Mouse (Mus musculus) MEL (cell line): ENCODE results near the gene Acox3.

Experiments used
- CHD1 ChIP-seq: IDR thresholded peaks from 2 replicates; pipeline ENCODE4 v1.6.1; 2012; ENCODE audit warnings: low read depth, mild to moderate bottlenecking, inconsistent platforms, low read length, improper control_type of control experiment
- CTCF ChIP-seq, 3 experiments: IDR thresholded peaks in 2 of 3; conservative IDR thresholded peaks in 1 of 3; 2 replicates each; pipeline ENCODE4 v1.5.1; 2011 to 2012; ENCODE audit warnings: low read length in 3 of 3, low read depth in 2 of 3, mild to moderate bottlenecking in 2 of 3, improper control_type of control experiment in 1 of 3, inconsistent platforms in 1 of 3, mixed read lengths in 1 of 3, moderate library complexity in 1 of 3; ENCODE audit not compliant: control insufficient read depth in 1 of 3, insufficient read depth in 1 of 3, poor library complexity in 1 of 3, severe bottlenecking in 1 of 3
- EP300 ChIP-seq, 2 experiments: IDR thresholded peaks; 2 replicates each; pipeline ENCODE4 v1.6.1; 2011; ENCODE audit warnings: improper control_type of control experiment in 2 of 2, low read length in 2 of 2, low read depth in 1 of 2, mild to moderate bottlenecking in 1 of 2
- GATA1 ChIP-seq: IDR thresholded peaks from 2 replicates; pipeline ENCODE4 v1.6.1; 2011; ENCODE audit warnings: low read depth, low read length, improper control_type of control experiment
- HCFC1 ChIP-seq: IDR thresholded peaks from 2 replicates; pipeline ENCODE4 v1.6.1; 2012; ENCODE audit warnings: low read depth, mild to moderate bottlenecking, inconsistent platforms, low read length, improper control_type of control experiment, moderate library complexity
- POLR2A ChIP-seq, 2 experiments: IDR thresholded peaks; 2 replicates each; pipeline ENCODE4 v1.6.1; 2011 to 2012; ENCODE audit warnings: low read length in 2 of 2, mild to moderate bottlenecking in 2 of 2, control low read depth in 1 of 2, improper control_type of control experiment in 1 of 2, low read depth in 1 of 2, moderate library complexity in 1 of 2; ENCODE audit not compliant: control insufficient read depth in 1 of 2, insufficient read depth in 1 of 2, poor library complexity in 1 of 2
- POLR2AphosphoS5 ChIP-seq: IDR thresholded peaks from 2 replicates; pipeline ENCODE4 v1.6.1; 2012; ENCODE audit warnings: low read depth, borderline replicate concordance, mild to moderate bottlenecking, inconsistent platforms, low read length, moderate library complexity, mixed read lengths
- RCOR1 ChIP-seq: IDR thresholded peaks from 2 replicates; pipeline ENCODE4 v1.6.1; 2012; ENCODE audit warnings: low read depth, mild to moderate bottlenecking, inconsistent platforms, low read length, improper control_type of control experiment
- TAL1 ChIP-seq: IDR thresholded peaks from 2 replicates; pipeline ENCODE4 v1.6.1; 2012; ENCODE audit warnings: mild to moderate bottlenecking, inconsistent platforms, low read length, moderate library complexity, mixed read lengths
- TCF12 ChIP-seq: IDR thresholded peaks from 2 replicates; pipeline ENCODE4 v1.6.1; 2014; ENCODE audit warnings: low read depth, mild to moderate bottlenecking, inconsistent platforms, low read length, improper control_type of control experiment, moderate library complexity
- UBTF ChIP-seq: IDR thresholded peaks from 2 replicates; pipeline ENCODE4 v1.6.1; 2012; ENCODE audit warnings: low read depth, mild to moderate bottlenecking, inconsistent platforms, low read length, improper control_type of control experiment, moderate library complexity, borderline replicate concordance; ENCODE audit not compliant: insufficient read depth
- ZC3H11A ChIP-seq: IDR thresholded peaks from 2 replicates; pipeline ENCODE4 v1.6.1; 2012; ENCODE audit warnings: low read depth, mild to moderate bottlenecking, inconsistent platforms, low read length, improper control_type of control experiment
- ZKSCAN1 ChIP-seq: IDR thresholded peaks from 2 replicates; pipeline ENCODE4 v1.6.1; 2012; ENCODE audit warnings: low read depth, mild to moderate bottlenecking, inconsistent platforms, low read length, improper control_type of control experiment, moderate library complexity
- ZMIZ1 ChIP-seq: IDR thresholded peaks from 2 replicates; pipeline ENCODE4 v1.6.1; 2012; ENCODE audit warnings: low read depth, mild to moderate bottlenecking, inconsistent platforms, low read length, improper control_type of control experiment, moderate library complexity

DNA sequence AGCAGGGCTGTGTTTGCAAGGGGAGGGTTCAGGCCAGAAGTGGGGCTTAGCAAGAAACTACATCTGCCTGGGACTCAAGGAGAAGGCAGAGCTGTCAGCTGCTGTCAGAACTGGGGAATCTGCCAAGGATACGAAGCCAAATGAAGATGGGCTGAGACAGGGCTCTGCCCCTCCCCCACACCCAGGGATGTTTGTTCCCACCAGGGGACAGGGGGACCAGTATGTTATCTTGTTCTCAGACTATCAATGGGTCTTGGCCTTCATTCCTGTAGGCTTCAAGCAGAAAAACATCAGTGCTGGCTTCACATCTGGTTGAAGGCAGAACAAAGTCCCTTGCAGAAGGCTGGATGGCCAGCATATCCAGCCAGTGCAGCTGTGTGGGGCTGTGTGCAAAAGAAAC is 45.8 kb downstream of the Acox3 start:
- TF ChIP-seq ZC3H11A (no peak), CTCF (IDR thresholded peaks at IDR 0.05 in 2 of 3, conservative IDR thresholded peaks at IDR 0.05 in 1 of 3; ENCODE audit: control insufficient read depth in 1 of 3, insufficient read depth in 1 of 3, low read depth in 2 of 3, low read length in 3 of 3, poor library complexity in 1 of 3, severe bottlenecking in 1 of 3) (no peak), ZMIZ1 (no peak), ZKSCAN1 (no peak), POLR2A (IDR thresholded peaks at IDR 0.05; ENCODE audit: control insufficient read depth in 1 of 2, insufficient read depth in 1 of 2, low read depth in 1 of 2, low read length in 2 of 2, poor library complexity in 1 of 2) (no peak), UBTF (no peak), TAL1 (no peak), CHD1 (no peak), TCF12 (no peak), POLR2AphosphoS5 (no peak), HCFC1 (no peak), RCOR1 (no peak), GATA1 (no peak), EP300 (IDR thresholded peaks at IDR 0.05; ENCODE audit: low read depth in 1 of 2, low read length in 2 of 2) (no peak)
